Mouse (Mus musculus) liver, postnatal 0 days (tissue): Measurements from ENCODE around the gene Mettl24. TPM values are rescaled to one million over a fixed set of nuclear protein-coding genes. Genes with fewer than 3 reads are reported as not detected.

Experiments used
- ATAC-seq: fragments of 200-750 bp; cut with Nextera tagmentation; 2 replicates; pipeline ENCODE4 v1.8.0; 2017; ENCODE audit warnings: mild to moderate bottlenecking, moderate library complexity
- DNase-seq: peaks from one replicate; pipeline ENCODE4 v3.0.0-alpha.2; 2016
- H3K27ac ChIP-seq: fragments of 300-500 bp; sonication (generic); 2 replicates; pipeline ENCODE4 v1.5.1; 2014; ENCODE audit warnings: antibody characterized with exemption, moderate library complexity, mild to moderate bottlenecking, low read depth
- H3K27me3 ChIP-seq: fragments of 300-500 bp; sonication (generic); 2 replicates; pipeline ENCODE4 v1.6.1; 2014; ENCODE audit warnings: low read length, control low read depth, mixed read lengths; ENCODE audit not compliant: insufficient read depth
- H3K36me3 ChIP-seq: fragments of 300-500 bp; sonication (generic); replicated peaks from 2 replicates; pipeline ENCODE4 v1.6.1; 2014; ENCODE audit warnings: mild to moderate bottlenecking, control low read depth, low read length, moderate library complexity, mixed read lengths; ENCODE audit not compliant: insufficient read depth
- H3K4me1 ChIP-seq: fragments of 300-500 bp; sonication (generic); 2 replicates; pipeline ENCODE4 v1.6.1; 2014; ENCODE audit warnings: antibody characterized with exemption, mild to moderate bottlenecking, control low read depth; ENCODE audit not compliant: insufficient read depth
- H3K4me2 ChIP-seq: fragments of 300-500 bp; sonication (generic); 2 replicates; pipeline ENCODE4 v1.6.1; 2014; ENCODE audit warnings: low read depth, mild to moderate bottlenecking, low read length, moderate library complexity, mixed read lengths
- H3K4me3 ChIP-seq: fragments of 300-500 bp; sonication (generic); 2 replicates; pipeline ENCODE4 v1.5.1; 2014; ENCODE audit warnings: low read depth, low read length
- H3K9ac ChIP-seq: fragments of 300-500 bp; sonication (generic); replicated peaks from 2 replicates; pipeline ENCODE4 v1.6.1; 2014; ENCODE audit warnings: mild to moderate bottlenecking, moderate library complexity
- H3K9me3 ChIP-seq: fragments of 300-500 bp; sonication (generic); 2 replicates; pipeline ENCODE4 v1.6.1; 2016; ENCODE audit warnings: mild to moderate bottlenecking, control low read depth, low read length, mixed read lengths
- CTCF ChIP-seq: sonication (generic); IDR thresholded peaks from 2 replicates; pipeline ENCODE4 v1.5.1; 2016; ENCODE audit warnings: antibody characterized with exemption, low read depth
- EP300 ChIP-seq: IDR thresholded peaks from 2 replicates; pipeline ENCODE4 v1.6.1; 2016; ENCODE audit warnings: antibody characterized with exemption, low read depth, mild to moderate bottlenecking
- WGBS: fragments of 180-500 bp; shearing (Covaris S2); extraction: QIAGEN DNeasy Blood & Tissue Kit; methylation state at CpG from one replicate; pipeline ENCODE4 v1.1.7; 2014; ENCODE audit not compliant: insufficient replicate concordance; 5-methylcytosine and 5-hydroxymethylcytosine counted together
- polyA plus RNA-seq: library from polyadenylated mRNA; unstranded; fragments of >200 nt; fragmentation: Nextera tagmentation; extraction: Ambion mirVana; gene quantifications from 2 replicates; pipeline ENCODE4 v1.2.1, GENCODE M21; 2015

Mettl24 gene
- polyA plus RNA-seq, 1 experiment from 2014 or later, result 0.45 TPM

GRCm38 (mm10) chr10:40855616-40856015 is 172.5 kb downstream of the Mettl24 start:
- no peak for ATAC-seq
- no peaks in the 10 kb centered on the region for H3K27me3 ChIP-seq

GRCm38 (mm10) chr10:40856703-40857102 is 173.6 kb downstream of the Mettl24 start:
- Histone ChIP-seq H3K36me3 (peaks cover 5% of the 10 kb centered on the region), H3K27me3 (no peaks in the 10 kb centered on the region), H3K4me3 (no peak overlapping the region), H3K4me1 (no peaks in the 10 kb centered on the region), H3K27ac (no peak overlapping the region), H3K9ac (no peak overlapping the region), H3K9me3 (no peaks in the 10 kb centered on the region), H3K4me2 (no peak overlapping the region)
- WGBS, result 90% methylated on average over 7 of the region's 7 CpGs
- no peak for ATAC-seq
- no peak for TF ChIP-seq CTCF
- no peak for DNase-seq

More at GRCm38 (mm10) chr10:40855616-40856015, 172.5 kb downstream of the Mettl24 start:
- Histone ChIP-seq H3K4me1 (no peaks in the 10 kb centered on the region), H3K9me3 (no peaks in the 10 kb centered on the region), H3K9ac (no peak overlapping the region), H3K27ac (no peak overlapping the region), H3K36me3 (peaks cover 8% of the 10 kb centered on the region), H3K4me2 (no peak overlapping the region), H3K4me3 (no peak overlapping the region)
- no peak for DNase-seq
- 42% methylated on average over 2 of the region's 2 CpGs for WGBS
- TF ChIP-seq CTCF (no peak), EP300 (no peak)

- H3K9ac ChIP-seq, result no peak overlapping the region
- TF ChIP-seq CTCF (no peak), EP300 (no peak)
- DNase-seq, result no peak
- peaks cover 5% of the 10 kb centered on the region for H3K36me3 ChIP-seq
- H3K27me3 ChIP-seq, result no peaks in the 10 kb centered on the region
- H3K4me3 ChIP-seq, result no peak overlapping the region
- ATAC-seq, result no peak
- no peak overlapping the region for H3K27ac ChIP-seq
- no peaks in the 10 kb centered on the region for H3K4me1 ChIP-seq
- 84% methylated on average over 8 of the region's 8 CpGs for WGBS
- H3K4me2 ChIP-seq, result no peak overlapping the region
- H3K9me3 ChIP-seq, result no peaks in the 10 kb centered on the region
Observed at GRCm38 (mm10) chr10:40857599-40857998, 174.5 kb downstream of the Mettl24 start.

Other genes with a start within 250 kb of the Mettl24 start
- gene Slc22a16, start 112.9 kb upstream of the Mettl24 start, polyA plus RNA-seq, result not detected in 2 replicates
- 0.86 and 1.2 TPM in 2 replicates for gene Ddo, start 53.3 kb upstream of the Mettl24 start, polyA plus RNA-seq
- gene Cdc40, start 200.0 kb downstream of the Mettl24 start, polyA plus RNA-seq, result 9.4 and 10.3 TPM in 2 replicates
- 0.59 and 0.61 TPM in 2 replicates for gene Wasf1, start 200.2 kb downstream of the Mettl24 start, polyA plus RNA-seq